Mouse (Mus musculus) brown adipose tissue, adult 24 weeks (tissue): Measurements from ENCODE around the gene Heph. TPM values are rescaled to one million over a fixed set of nuclear protein-coding genes. Genes with fewer than 3 reads are reported as not detected.
"Not testable (repeated sequence)": the region's sequence is repeated elsewhere in the genome, so short reads cannot be mapped to it uniquely, and the experiment has no call there.

Experiments used
- H3K27ac ChIP-seq: fragments of 200-500 bp; replicated peaks from 2 replicates; pipeline ENCODE4 v1.5.1; 2012; ENCODE audit warnings: low read depth, mild to moderate bottlenecking, low read length
- H3K4me1 ChIP-seq: fragments of 200-500 bp; 2 replicates; pipeline ENCODE4 v1.6.1; 2012; ENCODE audit warnings: low read length, mixed read lengths; ENCODE audit not compliant: control insufficient read depth, insufficient read depth, insufficient read length
- H3K4me3 ChIP-seq: fragments of 200-500 bp; 2 replicates; pipeline ENCODE4 v1.5.1; 2012; ENCODE audit warnings: low read depth, mild to moderate bottlenecking, low read length, moderate library complexity; ENCODE audit not compliant: insufficient read depth
- polyA plus RNA-seq: library from polyadenylated mRNA; stranded (reverse); fragments of >200 nt; gene quantifications from 2 replicates; pipeline ENCODE4 v1.2.4, GENCODE M21; 2012; ENCODE audit not compliant: missing spikeins, insufficient read depth, insufficient read length

Heph gene
- polyA plus RNA-seq, result 4.6 and 8.6 TPM in 2 replicates

GRCm38 (mm10) chrX:96455149-96455548 lies at the start of gene Heph:
TSS of gene Heph (plus strand) at chrX:96455359.
- Histone ChIP-seq H3K27ac (peak within 1 kb of the TSS; percentile 60), H3K4me3 (peak within 1 kb of the TSS; percentile 57)

GRCm38 (mm10) chrX:96415351-96415750 lies 39.8 kb upstream of the Heph start:
- H3K4me3 ChIP-seq, H3K4me1 ChIP-seq, H3K27ac ChIP-seq: not testable (repeated sequence)

More at GRCm38 (mm10) chrX:96455149-96455548, at the start of gene Heph:
- H3K4me1 ChIP-seq, result no peaks in the 10 kb centered on the region; the same call in 1 of the 2 replicates

GRCm38 (mm10) chrX:96416970-96417369 lies 38.2 kb upstream of the Heph start:
- no peak overlapping the region for H3K27ac ChIP-seq
- H3K4me3 ChIP-seq, result no peak overlapping the region
- H3K4me1 ChIP-seq, result no peaks in the 10 kb centered on the region

GRCm38 (mm10) chrX:96417733-96418132 lies 37.4 kb upstream of the Heph start:
- Histone ChIP-seq H3K4me1 (no peaks in the 10 kb centered on the region), H3K27ac (no peak overlapping the region), H3K4me3 (no peak overlapping the region)

- H3K4me1 ChIP-seq, result no peaks in the 10 kb centered on the region
- no peak overlapping the region for H3K4me3 ChIP-seq
Observed at GRCm38 (mm10) chrX:96419383-96419782, 35.8 kb upstream of the Heph start.

GRCm38 (mm10) chrX:96456201-96456963 lies 1.2 kb downstream of the Heph start, which contains the start of gene Hsf3:
TSS of gene Hsf3 (minus strand) at chrX:96456294.
- no peaks in the 10 kb centered on the region; the same call in 1 of the 2 replicates for H3K4me1 ChIP-seq
- peak within 1 kb of the TSS; percentile 60 for H3K27ac ChIP-seq
- H3K4me3 ChIP-seq, result peak within 1 kb of the TSS; percentile 57

More at GRCm38 (mm10) chrX:96419383-96419782, 35.8 kb upstream of the Heph start:
- H3K27ac ChIP-seq, result no peak overlapping the region

- no peak overlapping the region for H3K27ac ChIP-seq
- H3K4me3 ChIP-seq, result no peak overlapping the region
- no peaks in the 10 kb centered on the region for H3K4me1 ChIP-seq
Observed at GRCm38 (mm10) chrX:96501580-96501979, 46.4 kb downstream of the Heph start.

Other genes with a start within 250 kb of the Heph start
- gene Vsig4, start 161.9 kb upstream of the Heph start, polyA plus RNA-seq, result not detected in 2 replicates
- gene Hsf3, start 935 bp downstream of the Heph start, polyA plus RNA-seq, result 0.71 and 0.79 TPM in 2 replicates